In the genomic region with DNA sequence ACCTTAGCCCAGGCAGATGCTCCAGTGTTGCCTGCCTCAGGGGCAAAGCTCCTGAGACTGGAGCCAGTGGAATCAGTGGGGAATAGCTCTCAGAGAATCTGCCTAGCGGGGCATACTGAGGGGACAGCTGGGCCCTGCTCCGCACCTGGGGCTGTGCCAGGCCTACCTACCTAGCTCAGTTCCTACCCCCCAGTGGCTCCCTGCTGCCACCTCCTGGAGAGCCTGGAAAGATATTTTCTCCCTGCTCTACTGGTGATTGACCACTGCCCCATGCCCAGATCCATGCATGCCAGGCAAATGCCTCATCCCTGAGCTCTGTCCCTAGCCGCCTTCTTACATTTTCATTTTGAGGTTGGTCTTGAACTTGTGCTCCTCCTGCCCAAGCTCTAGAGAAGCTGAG, we compare ENCODE assay signal across 8 mouse cellular contexts. TPM values are rescaled to one million over a fixed set of nuclear protein-coding genes. Genes with fewer than 3 reads are reported as not detected.
DNase-seq lines count a peak whose midpoint lies in the region; ATAC-seq and TF ChIP-seq lines count a peak whose summit lies in the region.

No protein-coding gene starts in this region.

- peaks cover 12% of the 10 kb centered on the region for H3K36me3 ChIP-seq in heart, embryonic 12.5 days
- no peaks in the 10 kb centered on the region for H3K36me3 ChIP-seq in heart, embryonic 11.5 days (ENCODE audit: control insufficient read depth, insufficient read depth, low read length)
- H3K36me3 ChIP-seq in midbrain, postnatal 0 days (ENCODE audit: insufficient read depth, low read length): peaks cover 18% of the 10 kb centered on the region

- no peak overlapping the region for H3K4me2 ChIP-seq in heart, embryonic 12.5 days
- H3K4me2 ChIP-seq in heart, embryonic 11.5 days: no peak overlapping the region
- no peak overlapping the region for H3K4me2 ChIP-seq in midbrain, postnatal 0 days (ENCODE audit: low read depth, low read length, poor library complexity, severe bottlenecking)

- H3K4me3 ChIP-seq in heart, embryonic 12.5 days: no peak overlapping the region
- no peak overlapping the region for H3K4me3 ChIP-seq in heart, embryonic 11.5 days (ENCODE audit: low read depth, low read length)
- no peak overlapping the region for H3K4me3 ChIP-seq in midbrain, postnatal 0 days (ENCODE audit: low read depth, low read length)

- TF ChIP-seq CTCF in midbrain, postnatal 0 days (IDR thresholded peaks at IDR 0.05): peak; percentile 67

- peaks cover 24% of the 10 kb centered on the region for H3K4me1 ChIP-seq in heart, embryonic 12.5 days (replicated peaks)
- 0 out of 2 replicates have a peak, but pooled peaks cover 7% of the 10 kb centered on the region for H3K4me1 ChIP-seq in heart, embryonic 11.5 days (ENCODE audit: control insufficient read depth, insufficient read depth, low read length)
- H3K4me1 ChIP-seq in midbrain, postnatal 0 days (ENCODE audit: insufficient read depth, low read length): no peaks in the 10 kb centered on the region; the same call in 1 of the 2 replicates

- H3K27me3 ChIP-seq in heart, embryonic 12.5 days (replicated peaks): peaks cover 6% of the 10 kb centered on the region; the same call in 1 of the 2 replicates
- no peaks in the 10 kb centered on the region; the same call in 1 of the 2 replicates for H3K27me3 ChIP-seq in heart, embryonic 11.5 days (ENCODE audit: control insufficient read depth, insufficient read depth, low read length)
- H3K27me3 ChIP-seq in midbrain, postnatal 0 days (ENCODE audit: insufficient read depth, low read length): no peaks in the 10 kb centered on the region

- no peaks in the 10 kb centered on the region for H3K9me3 ChIP-seq in heart, embryonic 12.5 days (replicated peaks)
- no peaks in the 10 kb centered on the region for H3K9me3 ChIP-seq in heart, embryonic 11.5 days (replicated peaks; ENCODE audit: control insufficient read depth, low read length)
- H3K9me3 ChIP-seq in midbrain, postnatal 0 days (ENCODE audit: low read length): no peaks in the 10 kb centered on the region

- peak; percentile 14 for DNase-seq in CD4-positive helper T cell, adult 2 months (ENCODE audit: low read depth, low spot score)
- DNase-seq in brain, adult 2 months (ENCODE audit: low read depth, low spot score): peak; percentile 76
- DNase-seq in layer of hippocampus, postnatal 14 days (ENCODE audit: low spot score in 2 of 2): peak; percentile 63 to 70
- peak; percentile 62 for DNase-seq in midbrain, postnatal 0 days (ENCODE audit: low spot score)
- peak; percentile 55 to 58 for DNase-seq in thymus, postnatal 36 days

- 0 out of 2 replicates have a peak, but pooled peaks have one; percentile 17 for ATAC-seq in heart, embryonic 12.5 days (ENCODE audit: insufficient number of reproducible peaks, low FRiP score)
- no peak for ATAC-seq in heart, embryonic 11.5 days (replicated peaks; ENCODE audit: insufficient number of reproducible peaks, low FRiP score, low TSS enrichment)
- ATAC-seq in granulocyte monocyte progenitor cell, adult 5-6 weeks (replicated peaks; ENCODE audit: poor library complexity, severe bottlenecking): peak; percentile 51
- 0 out of 2 replicates have a peak, but pooled peaks have one; percentile 14 for ATAC-seq in midbrain, postnatal 0 days (ENCODE audit: low FRiP score)

- WGBS in heart, embryonic 12.5 days: 72% methylated on average over 3 of the region's 3 CpGs
- WGBS in heart, embryonic 11.5 days (ENCODE audit: insufficient replicate concordance): 66% methylated on average over 3 of the region's 3 CpGs
- 56% methylated on average over 3 of the region's 3 CpGs for WGBS in midbrain, postnatal 0 days

- H3K27ac ChIP-seq in heart, embryonic 12.5 days (ENCODE audit: poor library complexity, severe bottlenecking): no peak overlapping the region
- H3K27ac ChIP-seq in heart, embryonic 11.5 days (ENCODE audit: low read depth, low read length): no peak overlapping the region
- 0 out of 2 replicates have a peak overlapping the region, but pooled peaks have one; percentile 26 for H3K27ac ChIP-seq in midbrain, postnatal 0 days (ENCODE audit: low read depth, low read length)

- H3K9ac ChIP-seq in heart, embryonic 12.5 days: no peak overlapping the region
- no peak overlapping the region for H3K9ac ChIP-seq in heart, embryonic 11.5 days (ENCODE audit: low read depth, low read length)
- H3K9ac ChIP-seq in midbrain, postnatal 0 days (replicated peaks; ENCODE audit: low read length, poor library complexity, severe bottlenecking): no peak overlapping the region

RNA-seq across cellular contexts. Expression of gene Ccdc24, which starts 13.6 kb away (rescaled TPM):
- 0.74 and 0.91 TPM in 2 replicates for polyA plus RNA-seq in heart, embryonic 12.5 days (2016; fragmentation: Nextera tagmentation; extraction: Ambion mirVana)
- polyA plus RNA-seq in heart, embryonic 11.5 days (2014; fragmentation: Nextera tagmentation; extraction: Ambion mirVana): 0.56 and 0.90 TPM in 2 replicates
- total RNA-seq in granulocyte monocyte progenitor cell, adult 5-6 weeks (2014; fragmentation: Nextera tagmentation): not detected in 2 replicates
- not detected in 2 replicates for total RNA-seq in granulocyte monocyte progenitor cell, adult 5-6 weeks (2017)
- total RNA-seq in layer of hippocampus, postnatal 14 days (2021): 1 to 10 TPM in 1 of 2 experiments, under 1 TPM in 1; 0.85 to 1.5 TPM
- total RNA-seq in midbrain, postnatal 0 days (2014; rRNA removed): 2.0 and 9.0 TPM in 2 replicates
- polyA plus RNA-seq in midbrain, postnatal 0 days (2015; fragmentation: Nextera tagmentation; extraction: Ambion mirVana): 1.2 and 1.4 TPM in 2 replicates

RNA-seq across cellular contexts. Expression of gene Slc6a9, which starts 24.5 kb away (rescaled TPM):
- polyA plus RNA-seq in heart, embryonic 12.5 days (2016; fragmentation: Nextera tagmentation; extraction: Ambion mirVana): 10.3 and 10.8 TPM in 2 replicates
- 8.7 and 15.2 TPM in 2 replicates for polyA plus RNA-seq in heart, embryonic 11.5 days (2014; fragmentation: Nextera tagmentation; extraction: Ambion mirVana)
- total RNA-seq in granulocyte monocyte progenitor cell, adult 5-6 weeks (2014; fragmentation: Nextera tagmentation): not detected in 2 replicates
- total RNA-seq in granulocyte monocyte progenitor cell, adult 5-6 weeks (2017): not detected in 2 replicates
- 10 to 100 TPM; 30.3 to 40.9 TPM for total RNA-seq in layer of hippocampus, postnatal 14 days (2021)
- total RNA-seq in midbrain, postnatal 0 days (2014; rRNA removed): 71.2 and 105 TPM in 2 replicates
- polyA plus RNA-seq in midbrain, postnatal 0 days (2015; fragmentation: Nextera tagmentation; extraction: Ambion mirVana): 58.7 and 70.5 TPM in 2 replicates

RNA-seq across cellular contexts. Expression of gene B4galt2, which starts 24.5 kb away (rescaled TPM):
- 18.3 and 19.4 TPM in 2 replicates for polyA plus RNA-seq in heart, embryonic 12.5 days (2016; fragmentation: Nextera tagmentation; extraction: Ambion mirVana)
- polyA plus RNA-seq in heart, embryonic 11.5 days (2014; fragmentation: Nextera tagmentation; extraction: Ambion mirVana): 13.8 and 14.1 TPM in 2 replicates
- total RNA-seq in granulocyte monocyte progenitor cell, adult 5-6 weeks (2014; fragmentation: Nextera tagmentation): 0.73 TPM in 1 of 2 replicates, not detected in the other
- total RNA-seq in granulocyte monocyte progenitor cell, adult 5-6 weeks (2017): 0.04 TPM in 1 of 2 replicates, not detected in the other
- 10 to 100 TPM; 94.4 to 99.7 TPM for total RNA-seq in layer of hippocampus, postnatal 14 days (2021)
- 238 and 337 TPM in 2 replicates for total RNA-seq in midbrain, postnatal 0 days (2014; rRNA removed)
- polyA plus RNA-seq in midbrain, postnatal 0 days (2015; fragmentation: Nextera tagmentation; extraction: Ambion mirVana): 86.8 and 92.9 TPM in 2 replicates

RNA-seq across cellular contexts. Expression of gene Atp6v0b, which starts 28.3 kb away (rescaled TPM):
- 183 and 196 TPM in 2 replicates for polyA plus RNA-seq in heart, embryonic 12.5 days (2016; fragmentation: Nextera tagmentation; extraction: Ambion mirVana)
- polyA plus RNA-seq in heart, embryonic 11.5 days (2014; fragmentation: Nextera tagmentation; extraction: Ambion mirVana): 194 and 197 TPM in 2 replicates
- total RNA-seq in granulocyte monocyte progenitor cell, adult 5-6 weeks (2014; fragmentation: Nextera tagmentation): 253 and 300 TPM in 2 replicates
- total RNA-seq in granulocyte monocyte progenitor cell, adult 5-6 weeks (2017): 97.8 and 111 TPM in 2 replicates
- total RNA-seq in layer of hippocampus, postnatal 14 days (2021): 100 to 1,000 TPM; 433 TPM
- total RNA-seq in midbrain, postnatal 0 days (2014; rRNA removed): 607 and 625 TPM in 2 replicates
- polyA plus RNA-seq in midbrain, postnatal 0 days (2015; fragmentation: Nextera tagmentation; extraction: Ambion mirVana): 667 and 754 TPM in 2 replicates

RNA-seq across cellular contexts. Expression of gene Dph2, which starts 33.0 kb away (rescaled TPM):
- 12.4 and 12.9 TPM in 2 replicates for polyA plus RNA-seq in heart, embryonic 12.5 days (2016; fragmentation: Nextera tagmentation; extraction: Ambion mirVana)
- polyA plus RNA-seq in heart, embryonic 11.5 days (2014; fragmentation: Nextera tagmentation; extraction: Ambion mirVana): 12.7 and 14.2 TPM in 2 replicates
- total RNA-seq in granulocyte monocyte progenitor cell, adult 5-6 weeks (2014; fragmentation: Nextera tagmentation): 13.3 and 15.6 TPM in 2 replicates
- total RNA-seq in granulocyte monocyte progenitor cell, adult 5-6 weeks (2017): 8.9 and 9.6 TPM in 2 replicates
- 10 to 100 TPM; 10.0 to 10.2 TPM for total RNA-seq in layer of hippocampus, postnatal 14 days (2021)
- 13.8 and 23.3 TPM in 2 replicates for total RNA-seq in midbrain, postnatal 0 days (2014; rRNA removed)
- polyA plus RNA-seq in midbrain, postnatal 0 days (2015; fragmentation: Nextera tagmentation; extraction: Ambion mirVana): 13.3 and 15.9 TPM in 2 replicates

Comparison
In these comparisons a context has a peak if more than half of its experiments do, and no peak if none do; other contexts are left out.
1. DNase-seq: peak in every context shown above with its lines; median percentile 76 in brain, adult 2 months; 66 in layer of hippocampus, postnatal 14 days; 62 in midbrain, postnatal 0 days; 56 in thymus, postnatal 36 days; 14 in CD4-positive helper T cell, adult 2 months.
2. RNA of gene Slc6a9, which starts 24.5 kb away (total RNA-seq): 71.2 to 105 TPM in midbrain, postnatal 0 days and 30.3 to 40.9 TPM in layer of hippocampus, postnatal 14 days; not detected in granulocyte monocyte progenitor cell, adult 5-6 weeks; every median in the first group is over 10 times any median in the second.
3. RNA of gene B4galt2, which starts 24.5 kb away (total RNA-seq): 238 to 337 TPM in midbrain, postnatal 0 days and 94.4 to 99.7 TPM in layer of hippocampus, postnatal 14 days; 0.04 to 0.73 TPM in granulocyte monocyte progenitor cell, adult 5-6 weeks; every median in the first group is over 10 times any median in the second.